Mouse (Mus musculus): ENCODE results near the gene Zfp951.
"Not testable (repeated sequence)": the region's sequence is repeated elsewhere in the genome, so short reads cannot be mapped to it uniquely, and the experiment has no call there.

Zfp951 gene

DNA sequence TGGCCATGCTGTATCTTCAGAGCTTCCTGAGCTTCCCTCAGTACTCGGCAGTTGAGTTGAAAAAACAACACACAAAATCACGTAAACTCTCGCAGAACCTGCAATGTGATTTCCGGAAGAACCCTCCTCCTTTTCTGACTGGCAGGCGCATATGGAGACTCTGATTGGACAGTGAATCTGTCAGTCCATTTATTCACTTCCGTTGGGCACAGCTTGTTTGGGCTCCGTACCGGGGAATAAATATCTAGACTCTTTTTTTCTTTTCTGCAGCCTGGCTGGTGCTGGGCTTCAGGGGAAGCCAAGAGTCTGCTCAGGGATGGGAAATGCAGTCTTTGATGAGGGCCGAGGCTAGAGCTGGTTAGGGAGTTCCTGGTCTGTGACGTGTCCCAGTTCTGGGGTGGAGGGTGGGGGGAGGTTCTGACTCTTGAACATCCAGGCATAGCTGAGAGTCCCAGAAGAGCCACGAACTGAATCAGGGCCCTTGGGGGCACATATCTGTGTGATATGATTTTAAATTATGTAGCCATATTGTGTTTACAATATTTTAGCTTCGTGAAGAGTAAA is at the start of gene Zfp951:
Zfp951 (minus strand) TSS at position 109 of the 564 bp plus-strand sequence.
- DNase-seq: peak; percentile 30 to 61

DNA sequence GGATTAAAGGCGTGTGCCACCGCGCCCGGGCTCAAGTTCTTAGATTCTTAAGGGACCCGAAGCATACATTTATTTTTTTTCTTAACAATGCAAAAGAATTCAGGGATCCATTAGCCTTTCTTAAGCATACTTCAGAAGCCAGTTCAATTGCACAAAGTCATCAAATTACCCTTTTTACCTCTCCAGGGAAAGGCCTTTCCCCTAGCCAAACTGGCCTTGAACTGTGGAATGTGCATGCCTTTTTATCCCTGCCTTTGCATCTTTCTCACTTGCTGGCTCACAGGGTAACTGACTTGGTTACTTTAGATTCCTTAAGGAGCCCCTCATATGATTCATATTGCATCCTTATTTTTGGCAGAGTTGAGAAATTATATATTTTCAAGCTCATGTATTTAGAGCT is 46.7 kb upstream of the Zfp951 start:
- not testable (repeated sequence) for DNase-seq

DNA sequence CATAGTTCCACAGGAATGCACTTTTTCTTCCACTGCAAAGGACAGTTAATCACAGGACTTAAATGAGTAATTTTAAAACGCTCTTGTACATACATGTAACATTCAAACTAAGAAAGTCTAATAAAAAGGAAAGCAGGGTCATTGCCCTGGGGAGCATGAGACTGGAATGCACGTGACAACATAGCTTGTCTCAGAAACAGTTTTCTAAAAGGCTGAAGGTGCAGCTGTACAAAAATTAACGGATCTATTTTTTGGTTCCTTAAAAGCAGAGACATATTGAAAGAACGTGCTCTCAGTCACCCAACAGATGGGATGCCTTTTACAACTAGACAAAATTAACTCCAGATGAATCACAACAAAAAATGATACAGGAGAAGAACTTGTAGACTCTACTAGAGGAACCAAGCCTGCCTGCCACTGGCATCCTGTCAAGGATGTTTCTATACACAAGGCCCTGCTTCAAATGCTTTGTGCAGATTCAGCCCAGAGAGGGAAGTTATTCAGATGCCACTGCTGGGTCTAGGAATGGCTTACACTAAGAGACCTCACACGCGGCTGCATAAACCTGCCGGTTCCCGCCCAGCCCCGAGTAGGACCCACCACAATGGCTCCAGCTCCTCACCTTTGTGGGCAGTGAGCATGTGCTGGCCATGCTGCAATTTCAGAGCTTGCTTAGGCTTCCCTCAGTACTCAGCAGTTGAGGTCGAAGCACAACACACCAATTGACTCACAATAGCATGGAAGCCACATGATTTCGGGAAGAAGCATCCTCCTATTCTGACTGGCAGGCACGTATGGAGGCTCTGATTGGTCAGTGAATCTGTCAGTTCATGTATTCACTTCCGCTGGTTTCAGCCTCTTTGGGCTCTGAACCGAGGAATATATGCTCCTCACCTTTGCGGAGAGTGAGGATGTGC is 567 bp downstream of the Zfp951 start:
- not testable (repeated sequence) for DNase-seq

DNA sequence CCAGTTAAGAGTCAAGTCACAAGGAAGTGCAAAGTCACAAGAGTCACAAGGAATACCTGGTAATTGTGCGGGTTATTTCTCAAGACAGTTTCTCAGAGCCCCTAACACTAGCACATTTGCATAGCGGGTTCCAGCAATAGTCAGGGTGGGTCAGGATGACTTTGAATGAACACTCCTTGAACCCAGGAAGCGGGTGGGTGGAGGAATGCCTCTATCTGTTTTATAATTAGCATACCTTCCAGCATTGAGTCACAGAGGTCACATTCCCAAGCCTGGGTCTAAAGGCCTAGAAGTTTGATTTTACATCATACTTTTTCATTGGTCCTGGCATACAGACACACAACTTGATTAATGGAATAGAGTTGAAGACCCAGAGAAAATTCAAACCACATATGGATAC is 5.3 kb downstream of the Zfp951 start:
- DNase-seq: not testable (repeated sequence)

- DNase-seq: no peak
Measured at GRCm38 (mm10) chr5:104833330-104833729, 26.5 kb downstream of the Zfp951 start.

- no peak for DNase-seq
Measured at GRCm38 (mm10) chr5:104829611-104830010, 30.3 kb downstream of the Zfp951 start.

- DNase-seq: not testable (repeated sequence)
Measured at GRCm38 (mm10) chr5:104770138-104770537, 89.7 kb downstream of the Zfp951 start.

Measured in cerebellum, postnatal 36 days (tissue).